Mouse (Mus musculus): ENCODE results near the gene Enkur. TPM values are rescaled to one million over a fixed set of nuclear protein-coding genes. Genes with fewer than 3 reads are reported as not detected.

The Enkur gene
- polyA plus RNA-seq, 1 experiment from 2014 or later = 0.72 TPM

Other genes with a start within 250 kb of the Enkur start
- 24.3 and 27.9 TPM in 2 replicates for gene Arhgap21, start 236.5 kb downstream of the Enkur start, polyA plus RNA-seq (2016; fragmentation: Nextera tagmentation; extraction: Ambion mirVana)
- gene Thnsl1, start 359 bp upstream of the Enkur start, polyA plus RNA-seq (2016; fragmentation: Nextera tagmentation; extraction: Ambion mirVana) = 13.5 and 16.4 TPM in 2 replicates
- gene Gpr158, start 162.2 kb upstream of the Enkur start, polyA plus RNA-seq (2016; fragmentation: Nextera tagmentation; extraction: Ambion mirVana) = 0.05 and 0.06 TPM in 2 replicates

All from forebrain, embryonic 10.5 days (tissue).